ENCODE assay signal across 9 mouse cellular contexts in the genomic region with DNA sequence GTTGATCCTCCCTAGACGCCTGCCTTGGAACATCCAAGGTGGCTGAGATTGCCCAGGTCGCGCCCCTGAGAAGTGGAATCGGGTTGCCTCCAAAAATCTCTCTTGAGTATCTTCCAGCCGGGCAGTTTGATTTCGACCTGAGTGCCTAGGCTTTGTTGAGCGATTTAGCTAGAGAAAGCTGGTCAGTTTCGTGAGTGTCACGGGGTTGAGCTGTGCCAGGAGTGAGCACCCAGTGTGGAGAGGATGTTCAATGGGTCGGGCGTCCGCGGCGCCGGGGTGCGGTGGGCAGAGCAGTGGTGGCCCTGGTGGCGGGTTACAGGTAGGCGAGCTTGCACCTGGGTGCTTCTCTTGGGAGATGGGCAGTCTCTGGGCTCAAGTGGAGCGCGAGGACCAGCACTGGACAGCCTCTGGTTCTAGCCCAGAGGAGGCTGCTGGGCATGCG. TPM values are rescaled to one million over a fixed set of nuclear protein-coding genes. Genes with fewer than 3 reads are reported as not detected.
A peak's percentile ranks its signal among the peaks of the same experiment; 100 is the strongest.
DNase-seq lines count a peak whose midpoint lies in the region; ATAC-seq and TF ChIP-seq lines count a peak whose summit lies in the region.
"Had no signal": no experiment of that assay in that cellular context is flagged by ENCODE, and none has a peak within 500 bp of the region (broad histone marks: within the 10 kb centered on the region; RNA-seq: fewer than 3 reads in every experiment).

No protein-coding gene starts in this region.

- no peaks in the 10 kb centered on the region for H3K9me3 ChIP-seq in embryonic facial prominence, embryonic 15.5 days (replicated peaks)
- H3K9me3 ChIP-seq in hindbrain, embryonic 15.5 days: no peaks in the 10 kb centered on the region
- no peaks in the 10 kb centered on the region for H3K9me3 ChIP-seq in liver, embryonic 14.5 days (ENCODE audit: control insufficient read depth, low read length)

- peak overlapping the region; percentile 96 for H3K4me2 ChIP-seq in embryonic facial prominence, embryonic 15.5 days (replicated peaks)
- peak overlapping the region; percentile 63 for H3K4me2 ChIP-seq in hindbrain, embryonic 15.5 days
- H3K4me2 ChIP-seq in liver, embryonic 14.5 days (ENCODE audit: low read depth): peak overlapping the region; percentile 56

- WGBS in embryonic facial prominence, embryonic 15.5 days: 1% methylated on average over 21 of the region's 21 CpGs
- under 1% methylated on average over 21 of the region's 21 CpGs for WGBS in hindbrain, embryonic 15.5 days
- 2% methylated on average over 21 of the region's 21 CpGs for WGBS in liver, embryonic 14.5 days (ENCODE audit: insufficient replicate concordance)

- peak overlapping the region; percentile 91; the same call in 1 of the 2 replicates for H3K27ac ChIP-seq in embryonic facial prominence, embryonic 15.5 days (replicated peaks)
- peak overlapping the region; percentile 100 for H3K27ac ChIP-seq in hindbrain, embryonic 15.5 days (replicated peaks)
- H3K27ac ChIP-seq in liver, embryonic 14.5 days: no peak overlapping the region

- H3K27me3 ChIP-seq in embryonic facial prominence, embryonic 15.5 days: no peaks in the 10 kb centered on the region
- no peaks in the 10 kb centered on the region for H3K27me3 ChIP-seq in hindbrain, embryonic 15.5 days
- peaks cover 40% of the 10 kb centered on the region for H3K27me3 ChIP-seq in liver, embryonic 14.5 days (ENCODE audit: control insufficient read depth, insufficient read depth, low read length)

- no peak for TF ChIP-seq EP300 in liver, embryonic 14.5 days (IDR thresholded peaks at IDR 0.05; ENCODE audit: low read depth)

- TF ChIP-seq CTCF in liver, embryonic 14.5 days (IDR thresholded peaks at IDR 0.05; ENCODE audit: low read depth): no peak

- H3K36me3 ChIP-seq in embryonic facial prominence, embryonic 15.5 days: no peaks in the 10 kb centered on the region
- H3K36me3 ChIP-seq in hindbrain, embryonic 15.5 days: no peaks in the 10 kb centered on the region
- no peaks in the 10 kb centered on the region for H3K36me3 ChIP-seq in liver, embryonic 14.5 days (replicated peaks; ENCODE audit: control insufficient read depth, insufficient read depth, low read depth)

- peak; percentile 2 for DNase-seq in heart, adult 8-10 months (ENCODE audit: low spot score)
- no peak for DNase-seq in heart, adult 11 months
- peak; percentile 50 for DNase-seq in Muller cell, postnatal 12 days (ENCODE audit: inconsistent ontology term)
- no peak for DNase-seq in liver, embryonic 14.5 days (ENCODE audit: low read depth in 3 of 3, low spot score in 3 of 3)
- DNase-seq in ovary, postnatal 14 days (ENCODE audit: low spot score): peak; percentile 16

- H3K9ac ChIP-seq in embryonic facial prominence, embryonic 15.5 days: peak overlapping the region; percentile 70
- H3K9ac ChIP-seq in hindbrain, embryonic 15.5 days: peak overlapping the region; percentile 86
- no peak overlapping the region for H3K9ac ChIP-seq in liver, embryonic 14.5 days (replicated peaks)

- ATAC-seq in embryonic facial prominence, embryonic 15.5 days (ENCODE audit: insufficient number of reproducible peaks, low FRiP score, low TSS enrichment, low read depth): no peak
- peak; percentile 12; the same call in 1 of the 2 replicates for ATAC-seq in hindbrain, embryonic 15.5 days (ENCODE audit: low FRiP score, low read depth)
- ATAC-seq in liver, embryonic 14.5 days (ENCODE audit: insufficient read depth): no peak
- ATAC-seq in activated CD4-positive, CD25-positive, alpha-beta regulatory T cell, adult 4 months: no peak
- ATAC-seq: Patski had no signal

- peak overlapping the region; percentile 74 for H3K4me3 ChIP-seq in embryonic facial prominence, embryonic 15.5 days (replicated peaks)
- H3K4me3 ChIP-seq in hindbrain, embryonic 15.5 days: peak overlapping the region; percentile 70
- peak overlapping the region; percentile 25 to 50 for H3K4me3 ChIP-seq in liver, embryonic 14.5 days (ENCODE audit: insufficient read depth in 1 of 2, low read depth in 2 of 2, low read length in 2 of 2)

- peaks cover 26% of the 10 kb centered on the region; the same call in 1 of the 2 replicates for H3K4me1 ChIP-seq in embryonic facial prominence, embryonic 15.5 days
- H3K4me1 ChIP-seq in hindbrain, embryonic 15.5 days (replicated peaks): peaks cover 20% of the 10 kb centered on the region
- no peaks in the 10 kb centered on the region for H3K4me1 ChIP-seq in liver, embryonic 14.5 days (replicated peaks; ENCODE audit: control insufficient read depth in 2 of 2, insufficient read depth in 2 of 2, low read length in 1 of 2)

RNA-seq across cellular contexts. Expression of gene Adgrl3, which starts 1.9 kb away (rescaled TPM):
- 1 to 10 TPM; 3.1 to 4.0 (median 3.6) TPM for total RNA-seq in heart, adult 8-10 months (2022)
- polyA plus RNA-seq in embryonic facial prominence, embryonic 15.5 days (2015; fragmentation: Nextera tagmentation; extraction: Ambion mirVana): 26.4 TPM in 2 replicates
- 65.1 and 66.6 TPM in 2 replicates for polyA plus RNA-seq in hindbrain, embryonic 15.5 days (2015; fragmentation: Nextera tagmentation; extraction: Ambion mirVana)
- 0.50 and 0.61 TPM in 2 replicates for polyA plus RNA-seq in liver, embryonic 14.5 days (2012; rRNA removed)
- polyA plus RNA-seq in liver, embryonic 14.5 days (2014; fragmentation: Nextera tagmentation; extraction: Ambion mirVana): 0.63 and 0.85 TPM in 2 replicates
- polyA plus RNA-seq in activated CD4-positive, CD25-positive, alpha-beta regulatory T cell, adult 4 months (2017; shearing (Covaris generic)): 1 to 10 TPM in 1 of 2 experiments, not detected in 1; 1.4 TPM

Comparison
In these comparisons a context has a peak if more than half of its experiments do, and no peak if none do; other contexts are left out.
1. DNase-seq: peak in heart, adult 8-10 months (single experiment), Muller cell, postnatal 12 days (single experiment) and ovary, postnatal 14 days (single experiment); none in heart, adult 11 months (single experiment) and liver, embryonic 14.5 days (0 of 3).
2. RNA of gene Adgrl3, which starts 1.9 kb away (polyA plus RNA-seq): 65.1 to 66.6 TPM in hindbrain, embryonic 15.5 days and 26.4 TPM in embryonic facial prominence, embryonic 15.5 days; 1.4 TPM in activated CD4-positive, CD25-positive, alpha-beta regulatory T cell, adult 4 months and 0.50 to 0.85 TPM in liver, embryonic 14.5 days; every median in the first group is over 10 times any median in the second.
3. Peak in every context shown above with its lines, with median percentiles within 50 percentile points of each other: H3K4me2 ChIP-seq and H3K4me3 ChIP-seq.